Mouse (Mus musculus) left cerebral cortex, postnatal 14 days (tissue): Measurements from ENCODE around the gene Vmn1r83. TPM values are rescaled to one million over a fixed set of nuclear protein-coding genes. Genes with fewer than 3 reads are reported as not detected.

Experiments
- DNase-seq, 2 experiments: peaks; one replicate each; pipeline ENCODE4 v3.0.0; 2021 to 2022; ENCODE audit warnings: low spot score in 2 of 2, mixed read lengths in 1 of 2
- intact Hi-C: fragments of 180-260 bp; cut with DNase I; formaldehyde crosslinking; loops from one replicate; pipeline ENCODE4 v1.15.1; 2025
- long read RNA-seq, 2 experiments: library from polyadenylated mRNA; stranded (forward); transcript quantifications; one replicate each; pipeline ENCODE4 v2.0.0; 2021
- microRNA-seq, 2 experiments: library from miRNA; unstranded; fragments of <30 nt; microRNA quantifications; one replicate each; pipeline ENCODE4 v1.2.0; 2022
- total RNA-seq, 2 experiments: library from RNA; stranded (reverse); gene quantifications; 2 replicates each; pipeline ENCODE4 v1.2.3; 2021

Gene Vmn1r83
- total RNA-seq = under 1 TPM in 1 of 2 experiments, not detected in 1; 0.11 TPM
- long read RNA-seq, experiment 1 = 0 reads
- long read RNA-seq, experiment 2 = 0 reads

- intact Hi-C loops = no loop called here
- DNase-seq = no peak
Measured at GRCm38 (mm10) chr7:12329381-12329780, at the start of gene Vmn1r83. Gene Vmn1r83 (minus strand): TSS chr7:12329481.

GRCm38 (mm10) chr7:12369173-12369572 lies 39.9 kb upstream of the Vmn1r83 start, which contains the start of gene Vmn1r84:
Gene Vmn1r84 (minus strand): TSS chr7:12369273.
- no peak for DNase-seq
- intact Hi-C loops = no loop called here

- intact Hi-C loops = no loop called here
- DNase-seq = no peak
Measured at GRCm38 (mm10) chr7:12300130-12300529, 29.2 kb downstream of the Vmn1r83 start, which contains the start of gene Vmn1r82. Gene Vmn1r82 (plus strand): TSS chr7:12300430.

Small RNA genes lying within 50 kb of the gene (microRNA-seq; reads per million reads assigned to microRNA genes)
- gene Gm23521 = 0 reads per million in 2 experiments

Other genes starting within 250 kb of the Vmn1r83 start
- gene Vmn1r78, start 179.2 kb downstream of the Vmn1r83 start, total RNA-seq = not detected
- not detected for gene Vmn1r79, start 158.2 kb downstream of the Vmn1r83 start, total RNA-seq
- not detected for gene Vmn1r80, start 140.2 kb downstream of the Vmn1r83 start, total RNA-seq
- not detected for gene Vmn1r81, start 61.2 kb downstream of the Vmn1r83 start, total RNA-seq
- gene Vmn1r82, start 29.1 kb downstream of the Vmn1r83 start, total RNA-seq = not detected
- not detected for gene Vmn1r84, start 39.8 kb upstream of the Vmn1r83 start, total RNA-seq
- 1 to 10 TPM; 6.6 to 7.7 TPM for gene Zfp551, start 93.3 kb upstream of the Vmn1r83 start, total RNA-seq
- 10 to 100 TPM; 12.4 to 13.0 TPM for gene Zfp606, start 148.8 kb upstream of the Vmn1r83 start, total RNA-seq
- not detected for gene 2900092C05Rik, start 183.0 kb upstream of the Vmn1r83 start, total RNA-seq